Mouse (Mus musculus) forebrain, embryonic 15.5 days (tissue): ENCODE results near the gene Kmt2c. TPM values are rescaled to one million over a fixed set of nuclear protein-coding genes. Genes with fewer than 3 reads are reported as not detected.

Experiments
- ATAC-seq: fragments of 200-750 bp; cut with Nextera tagmentation; replicated peaks from 2 replicates; pipeline ENCODE4 v1.8.0; 2017; ENCODE audit warnings: mild to moderate bottlenecking, moderate TSS enrichment, moderate library complexity
- H3K27ac ChIP-seq: fragments of 300-500 bp; sonication (generic); replicated peaks from 2 replicates; pipeline ENCODE4 v1.5.1; 2015; ENCODE audit warnings: mild to moderate bottlenecking, inconsistent platforms
- H3K27me3 ChIP-seq: fragments of 300-500 bp; sonication (generic); 2 replicates; pipeline ENCODE4 v1.6.1; 2015; ENCODE audit warnings: inconsistent platforms
- H3K36me3 ChIP-seq: fragments of 300-500 bp; sonication (generic); 2 replicates; pipeline ENCODE4 v1.6.1; 2015; ENCODE audit warnings: mild to moderate bottlenecking, inconsistent platforms
- H3K4me1 ChIP-seq: fragments of 300-500 bp; sonication (generic); 2 replicates; pipeline ENCODE4 v1.6.1; 2015; ENCODE audit warnings: inconsistent platforms
- H3K4me2 ChIP-seq: fragments of 300-500 bp; sonication (generic); replicated peaks from 2 replicates; pipeline ENCODE4 v1.6.1; 2015; ENCODE audit warnings: mild to moderate bottlenecking, inconsistent platforms
- H3K4me3 ChIP-seq: fragments of 300-500 bp; sonication (generic); 2 replicates; pipeline ENCODE4 v1.5.1; 2015; ENCODE audit warnings: mild to moderate bottlenecking, inconsistent platforms
- H3K9ac ChIP-seq: fragments of 300-500 bp; sonication (generic); replicated peaks from 2 replicates; pipeline ENCODE4 v1.6.1; 2015; ENCODE audit warnings: mild to moderate bottlenecking, inconsistent platforms
- H3K9me3 ChIP-seq: fragments of 300-500 bp; sonication (generic); 2 replicates; pipeline ENCODE4 v1.6.1; 2016; ENCODE audit warnings: inconsistent platforms
- WGBS: fragments of 180-500 bp; shearing (Covaris S2); methylation state at CpG from one replicate; pipeline ENCODE4 v1.1.7; 2015; ENCODE audit warnings: mixed read lengths; 5-methylcytosine and 5-hydroxymethylcytosine counted together
- polyA plus RNA-seq: library from polyadenylated mRNA; unstranded; fragments of >200 nt; fragmentation: Nextera tagmentation; extraction: Ambion mirVana; gene quantifications from 2 replicates; pipeline ENCODE4 v1.2.1, GENCODE M21; 2015

Gene Kmt2c
- polyA plus RNA-seq, 1 experiment from 2014 or later = 26.5 TPM

- ATAC-seq = no peak
Observed at GRCm38 (mm10) chr5:25313881-25314280, 184.7 kb downstream of the Kmt2c start.

DNA sequence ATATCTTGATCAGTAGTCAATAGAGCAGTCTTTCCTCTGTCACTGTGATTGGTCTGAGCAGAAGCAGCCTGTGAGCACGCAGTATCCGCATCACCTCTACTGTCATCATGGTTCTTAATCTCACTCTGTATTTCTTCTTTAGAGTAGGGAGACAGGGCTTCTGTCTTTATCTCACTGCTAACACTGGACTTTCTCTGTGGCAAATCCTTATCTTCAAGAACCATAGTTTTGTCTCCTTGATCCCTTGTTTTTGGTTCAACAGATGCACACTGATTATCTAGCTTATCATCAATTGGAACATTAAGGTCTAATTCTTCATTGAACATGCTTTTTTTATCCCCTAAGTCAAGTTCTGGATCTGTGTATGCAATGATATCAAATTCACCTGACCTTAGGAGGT, 188.4 kb downstream of the Kmt2c start:
- Histone ChIP-seq H3K4me3 (no peak overlapping the region), H3K27ac (no peak overlapping the region), H3K9ac (no peak overlapping the region), H3K9me3 (no peaks in the 10 kb centered on the region), H3K36me3 (peaks cover 56% of the 10 kb centered on the region), H3K4me1 (no peaks in the 10 kb centered on the region), H3K27me3 (no peaks in the 10 kb centered on the region), H3K4me2 (no peak overlapping the region)
- no peak for ATAC-seq
- 97% methylated on average over 2 of the region's 2 CpGs for WGBS

More at GRCm38 (mm10) chr5:25313881-25314280, 184.7 kb downstream of the Kmt2c start:
- Histone ChIP-seq H3K27me3 (no peaks in the 10 kb centered on the region), H3K4me3 (no peak overlapping the region), H3K36me3 (peaks cover 65% of the 10 kb centered on the region), H3K9me3 (no peaks in the 10 kb centered on the region), H3K27ac (no peak overlapping the region), H3K4me1 (no peaks in the 10 kb centered on the region), H3K4me2 (no peak overlapping the region), H3K9ac (no peak overlapping the region)
- WGBS = 90% methylated on average over 6 of the region's 6 CpGs

GRCm38 (mm10) chr5:25296830-25297229, 201.8 kb downstream of the Kmt2c start:
- no peaks in the 10 kb centered on the region for H3K27me3 ChIP-seq
- no peak overlapping the region for H3K9ac ChIP-seq
- no peaks in the 10 kb centered on the region for H3K9me3 ChIP-seq
- no peak overlapping the region for H3K27ac ChIP-seq
- H3K4me3 ChIP-seq = no peak overlapping the region
- WGBS = 47% methylated on average over 3 of the region's 3 CpGs
- H3K4me1 ChIP-seq = 0 out of 2 replicates have a peak, but pooled peaks cover 6% of the 10 kb centered on the region
- ATAC-seq = no peak
- H3K4me2 ChIP-seq = no peak overlapping the region
- peaks cover 49% of the 10 kb centered on the region for H3K36me3 ChIP-seq

DNA sequence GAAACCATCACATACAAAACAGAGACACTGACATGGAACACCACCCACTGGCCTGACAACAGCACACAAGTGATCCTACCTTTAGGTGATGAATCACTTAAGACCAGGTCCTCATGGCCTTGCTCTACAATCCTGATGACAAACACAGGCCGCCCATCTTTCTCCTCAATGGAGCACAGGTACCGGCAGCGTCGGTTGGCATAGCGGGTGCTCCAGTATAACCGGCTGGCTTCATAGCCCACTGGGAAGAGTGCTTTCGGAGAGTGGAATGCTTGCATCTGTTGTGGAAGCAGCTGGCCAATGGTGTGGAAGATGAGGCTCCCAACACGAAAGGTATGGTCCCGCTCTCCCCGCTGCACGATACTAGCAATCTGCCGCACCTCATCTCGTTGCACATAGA, 214.6 kb downstream of the Kmt2c start:
- H3K36me3 ChIP-seq = peaks cover 75% of the 10 kb centered on the region
- no peak for ATAC-seq
- no peaks in the 10 kb centered on the region for H3K9me3 ChIP-seq
- no peak overlapping the region for H3K27ac ChIP-seq
- H3K4me3 ChIP-seq = no peak overlapping the region
- 98% methylated on average over 13 of the region's 13 CpGs for WGBS
- no peak overlapping the region for H3K9ac ChIP-seq
- H3K27me3 ChIP-seq = no peaks in the 10 kb centered on the region
- H3K4me2 ChIP-seq = no peak overlapping the region
- no peaks in the 10 kb centered on the region for H3K4me1 ChIP-seq

DNA sequence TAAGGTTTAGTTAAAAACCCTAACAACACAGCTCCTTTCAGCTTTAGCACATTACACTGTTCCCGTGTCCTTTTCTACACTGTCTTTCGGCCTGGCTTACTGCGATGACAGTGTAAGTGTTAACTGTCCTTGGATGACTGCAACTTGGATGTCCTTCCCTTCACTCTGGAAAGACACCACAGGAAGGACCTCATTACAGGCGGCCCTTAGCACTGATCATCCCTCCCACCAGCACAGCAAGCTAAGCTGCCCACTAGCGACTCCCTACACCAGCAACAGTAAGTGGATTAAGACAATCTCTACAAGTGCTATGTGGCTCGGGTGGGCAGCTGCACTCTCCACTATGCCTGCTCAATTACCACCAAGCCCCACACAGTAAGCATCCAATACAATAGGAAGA, 222.2 kb downstream of the Kmt2c start:
- Histone ChIP-seq H3K9ac (no peak overlapping the region), H3K9me3 (no peaks in the 10 kb centered on the region), H3K27me3 (no peaks in the 10 kb centered on the region), H3K36me3 (peaks cover 74% of the 10 kb centered on the region), H3K27ac (no peak overlapping the region), H3K4me1 (no peaks in the 10 kb centered on the region), H3K4me3 (no peak overlapping the region), H3K4me2 (no peak overlapping the region)
- ATAC-seq = no peak
- 77% methylated on average over 6 of the region's 6 CpGs for WGBS

GRCm38 (mm10) chr5:25275629-25276028, 223.0 kb downstream of the Kmt2c start:
- ATAC-seq = no peak
- peaks cover 74% of the 10 kb centered on the region for H3K36me3 ChIP-seq
- WGBS = 90% methylated on average over 10 of the region's 10 CpGs

GRCm38 (mm10) chr5:25268258-25268888, 230.2 kb downstream of the Kmt2c start:
- H3K4me1 ChIP-seq = no peaks in the 10 kb centered on the region
- no peak overlapping the region for H3K27ac ChIP-seq
- H3K4me2 ChIP-seq = no peak overlapping the region
- no peak overlapping the region for H3K4me3 ChIP-seq
- no peak for ATAC-seq
- WGBS = 94% methylated on average over 4 of the region's 4 CpGs
- peaks cover 73% of the 10 kb centered on the region for H3K36me3 ChIP-seq
- H3K9ac ChIP-seq = no peak overlapping the region
- H3K27me3 ChIP-seq = no peaks in the 10 kb centered on the region
- no peaks in the 10 kb centered on the region for H3K9me3 ChIP-seq

More at GRCm38 (mm10) chr5:25275629-25276028, 223.0 kb downstream of the Kmt2c start:
- no peaks in the 10 kb centered on the region for H3K27me3 ChIP-seq
- H3K27ac ChIP-seq = no peak overlapping the region
- H3K9ac ChIP-seq = no peak overlapping the region
- no peak overlapping the region for H3K4me3 ChIP-seq
- no peak overlapping the region for H3K4me2 ChIP-seq
- H3K9me3 ChIP-seq = no peaks in the 10 kb centered on the region
- H3K4me1 ChIP-seq = no peaks in the 10 kb centered on the region

- Histone ChIP-seq H3K4me1 (no peaks in the 10 kb centered on the region), H3K36me3 (peaks cover 65% of the 10 kb centered on the region), H3K4me2 (no peak overlapping the region), H3K9me3 (no peaks in the 10 kb centered on the region), H3K27ac (no peak overlapping the region), H3K9ac (no peak overlapping the region), H3K4me3 (no peak overlapping the region), H3K27me3 (no peaks in the 10 kb centered on the region)
- ATAC-seq = no peak
- WGBS = 89% methylated on average over 7 of the region's 7 CpGs
Observed at GRCm38 (mm10) chr5:25262266-25262665, 236.3 kb downstream of the Kmt2c start.

DNA sequence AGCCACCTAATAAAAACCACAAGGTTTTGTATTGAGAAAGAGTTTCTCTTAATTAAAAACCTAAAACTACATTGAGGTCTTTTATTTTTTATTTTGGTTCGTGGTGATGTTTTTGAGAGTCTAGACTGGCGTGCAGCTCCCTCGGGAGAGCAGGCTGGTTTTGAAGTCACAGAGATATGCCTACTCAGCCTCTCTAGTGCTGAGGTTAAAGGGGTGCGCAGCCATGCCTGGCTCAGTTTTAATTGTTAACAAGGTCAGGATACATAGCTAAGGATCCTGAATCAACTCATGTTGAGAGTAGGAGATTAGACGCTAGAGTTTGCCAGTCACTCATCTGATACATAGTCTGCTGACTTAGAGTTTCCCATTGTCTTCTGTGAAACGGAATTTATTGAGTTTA, 237.1 kb downstream of the Kmt2c start:
- H3K4me2 ChIP-seq = no peak overlapping the region
- H3K27ac ChIP-seq = no peak overlapping the region
- H3K4me3 ChIP-seq = no peak overlapping the region
- no peak for ATAC-seq
- H3K36me3 ChIP-seq = peaks cover 60% of the 10 kb centered on the region
- H3K4me1 ChIP-seq = no peaks in the 10 kb centered on the region
- WGBS = 89% methylated on average over 6 of the region's 6 CpGs
- H3K9me3 ChIP-seq = no peaks in the 10 kb centered on the region
- H3K9ac ChIP-seq = no peak overlapping the region
- no peaks in the 10 kb centered on the region for H3K27me3 ChIP-seq

DNA sequence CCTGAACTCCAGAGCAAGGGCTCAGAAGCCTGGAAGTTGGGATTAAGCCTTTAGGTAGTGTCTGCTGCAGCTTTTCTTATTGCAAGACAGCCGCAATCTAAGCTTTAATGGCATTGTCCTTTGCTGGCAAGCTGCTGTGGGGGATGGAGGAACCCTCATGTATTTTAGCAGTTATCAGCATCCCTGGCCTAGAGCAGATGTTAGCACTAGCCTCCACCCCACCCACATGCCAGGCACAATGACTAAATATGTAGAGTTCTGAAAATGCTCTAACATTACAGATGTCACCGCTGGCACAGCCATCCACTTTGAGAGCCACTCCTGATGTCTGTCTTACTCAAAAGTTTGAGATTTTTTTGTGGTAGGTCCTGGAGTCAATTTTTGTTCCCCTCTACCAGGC, 241.9 kb downstream of the Kmt2c start:
- Histone ChIP-seq H3K4me1 (no peaks in the 10 kb centered on the region), H3K9me3 (no peaks in the 10 kb centered on the region), H3K9ac (no peak overlapping the region), H3K4me3 (no peak overlapping the region), H3K4me2 (no peak overlapping the region), H3K36me3 (peaks cover 63% of the 10 kb centered on the region), H3K27me3 (no peaks in the 10 kb centered on the region), H3K27ac (no peak overlapping the region)
- no peak for ATAC-seq
- 79% methylated on average over 2 of the region's 2 CpGs for WGBS

- ATAC-seq = no peak
- WGBS = 93% methylated on average over 4 of the region's 4 CpGs
- H3K27ac ChIP-seq = no peak overlapping the region
- H3K4me1 ChIP-seq = no peaks in the 10 kb centered on the region
- H3K4me2 ChIP-seq = no peak overlapping the region
- H3K9ac ChIP-seq = no peak overlapping the region
- H3K9me3 ChIP-seq = no peaks in the 10 kb centered on the region
- peaks cover 72% of the 10 kb centered on the region for H3K36me3 ChIP-seq
- H3K4me3 ChIP-seq = no peak overlapping the region
- no peaks in the 10 kb centered on the region for H3K27me3 ChIP-seq
Observed at GRCm38 (mm10) chr5:25254491-25254890, 244.1 kb downstream of the Kmt2c start.

DNA sequence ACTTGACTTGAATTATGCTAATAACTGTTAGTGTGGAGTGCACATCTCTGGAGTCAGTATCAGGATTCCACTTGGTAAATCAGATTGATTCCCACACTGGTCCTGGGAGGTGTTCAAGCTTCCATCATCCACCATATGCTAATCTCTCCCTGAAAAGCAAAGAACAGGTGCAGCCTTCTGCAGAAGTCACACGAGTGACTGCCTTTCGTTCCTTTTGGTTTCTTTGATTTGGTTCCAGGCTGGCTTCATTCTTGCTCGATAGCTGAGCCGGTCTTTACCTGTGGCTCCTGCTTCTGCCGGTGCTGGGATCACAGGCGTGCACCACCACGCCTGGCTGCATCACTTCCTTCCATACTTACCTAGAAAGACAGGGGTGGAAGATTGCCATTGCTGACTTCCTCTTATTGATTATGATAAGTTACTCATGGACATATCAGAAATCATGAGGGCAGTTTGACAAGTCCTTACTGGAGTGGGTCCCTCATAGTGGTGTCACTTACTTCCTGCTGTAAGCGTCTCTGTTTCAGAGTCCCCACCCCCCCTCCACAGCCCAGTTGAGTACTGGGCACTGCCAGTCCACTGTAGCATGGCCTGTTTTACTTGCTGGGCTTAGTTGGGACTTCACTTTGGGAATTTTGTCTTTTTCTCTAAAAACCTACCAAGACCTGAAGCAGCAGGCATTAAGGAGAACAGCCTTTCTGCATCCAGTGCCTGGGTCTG, 245.6 kb downstream of the Kmt2c start:
- Histone ChIP-seq H3K27ac (no peak overlapping the region), H3K9ac (no peak overlapping the region), H3K4me3 (no peak overlapping the region), H3K9me3 (no peaks in the 10 kb centered on the region), H3K27me3 (no peaks in the 10 kb centered on the region), H3K4me1 (no peaks in the 10 kb centered on the region), H3K4me2 (no peak overlapping the region), H3K36me3 (peaks cover 65% of the 10 kb centered on the region)
- 90% methylated on average over 8 of the region's 8 CpGs for WGBS
- ATAC-seq = no peak
